Mouse (Mus musculus): Measurements from ENCODE around the gene Tk1. TPM values are rescaled to one million over a fixed set of nuclear protein-coding genes. Genes with fewer than 3 reads are reported as not detected.
A peak's percentile ranks its signal among the peaks of the same experiment; 100 is the strongest.

Gene Tk1
- polyA plus RNA-seq, 1 experiment from 2014 or later, result 86.0 TPM

DNA sequence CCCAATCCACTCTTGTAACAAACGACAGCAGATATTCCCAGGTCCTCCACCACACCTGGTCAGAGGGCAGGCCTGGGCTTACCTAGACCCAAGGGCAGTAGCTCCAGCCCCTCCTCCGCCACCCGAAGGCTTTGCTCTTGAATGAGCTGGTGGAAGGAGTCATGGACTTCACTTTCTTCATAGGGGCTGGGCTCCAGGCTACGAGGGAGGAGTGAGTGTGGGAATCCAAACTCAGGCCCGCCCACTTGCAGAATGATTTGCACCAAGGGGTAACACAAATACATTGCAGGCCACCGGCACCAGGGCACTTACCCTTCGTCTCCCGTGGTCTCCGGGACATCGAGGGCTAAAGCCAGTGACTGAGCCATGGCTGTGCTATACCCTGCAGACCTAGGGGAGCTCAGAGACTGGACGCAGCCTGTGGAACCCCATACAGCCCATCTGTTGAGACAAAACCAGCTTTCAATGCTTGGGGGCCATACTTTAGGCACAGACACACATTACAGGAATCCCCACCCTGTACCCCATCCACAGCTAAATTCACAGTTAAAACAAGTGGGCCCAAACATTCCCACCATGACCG lies 47.0 kb downstream of the Tk1 start:
- Histone ChIP-seq H3K9ac (ENCODE audit: low read length) (peak overlapping the region; percentile 65), H3K4me2 (ENCODE audit: low read depth) (peak overlapping the region; percentile 74), H3K4me3 (ENCODE audit: low read depth, low read length) (peak overlapping the region; percentile 34; the same call in 1 of the 2 replicates), H3K27me3 (ENCODE audit: control insufficient read depth, insufficient read depth, low read length) (peaks cover 15% of the 10 kb centered on the region), H3K4me1 (ENCODE audit: control insufficient read depth, insufficient read depth, low read length) (peaks cover 29% of the 10 kb centered on the region), H3K27ac (ENCODE audit: low read depth, low read length) (peak overlapping the region; percentile 83), H3K36me3 (ENCODE audit: control insufficient read depth, insufficient read depth, low read length) (no peaks in the 10 kb centered on the region; the same call in 1 of the 2 replicates), H3K9me3 (ENCODE audit: control insufficient read depth, low read length) (no peaks in the 10 kb centered on the region)
- 58% methylated on average over 12 of the region's 12 CpGs for WGBS
- ATAC-seq (ENCODE audit: insufficient read depth, low FRiP score, low TSS enrichment) (no peak), DNase-seq (ENCODE audit: low spot score) (no peak)

- H3K27ac ChIP-seq (ENCODE audit: low read depth, low read length), result no peak overlapping the region
- H3K36me3 ChIP-seq (ENCODE audit: control insufficient read depth, insufficient read depth, low read length), result no peaks in the 10 kb centered on the region; the same call in 1 of the 2 replicates
- WGBS, result 98% methylated on average over 11 of the region's 11 CpGs
- H3K4me1 ChIP-seq (ENCODE audit: control insufficient read depth, insufficient read depth, low read length), result peaks cover 26% of the 10 kb centered on the region
- DNase-seq (ENCODE audit: low spot score), result no peak
- no peak overlapping the region for H3K9ac ChIP-seq (ENCODE audit: low read length)
- H3K4me3 ChIP-seq (ENCODE audit: low read depth, low read length), result no peak overlapping the region
- no peaks in the 10 kb centered on the region for H3K9me3 ChIP-seq (ENCODE audit: control insufficient read depth, low read length)
- ATAC-seq (ENCODE audit: insufficient read depth, low FRiP score, low TSS enrichment), result no peak
- peaks cover 11% of the 10 kb centered on the region for H3K27me3 ChIP-seq (ENCODE audit: control insufficient read depth, insufficient read depth, low read length)
- H3K4me2 ChIP-seq (ENCODE audit: low read depth), result no peak overlapping the region
These were observed 47.9 kb downstream of the Tk1 start for GRCm38 (mm10) chr11:117778031-117778430.

DNA sequence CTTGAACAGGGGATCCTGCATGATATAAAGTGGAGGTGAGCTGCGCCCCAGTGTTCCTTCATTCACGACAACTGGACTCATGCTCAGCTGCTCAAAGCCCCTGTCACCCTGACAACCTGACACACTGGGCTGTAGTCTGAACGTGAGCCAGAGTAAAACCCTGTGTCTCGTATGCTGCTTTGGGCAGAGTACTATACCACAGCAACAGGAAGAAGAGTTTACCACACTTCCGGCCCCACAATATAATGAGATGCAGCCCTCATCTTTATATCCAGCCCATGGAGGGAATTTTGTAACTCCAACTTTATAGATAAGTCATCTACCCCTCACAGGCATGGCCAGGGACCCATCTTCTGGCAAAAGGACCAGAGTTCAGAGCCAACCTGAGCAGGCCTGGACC lies 48.8 kb downstream of the Tk1 start:
- Histone ChIP-seq H3K4me3 (ENCODE audit: low read depth, low read length) (no peak overlapping the region), H3K4me2 (ENCODE audit: low read depth) (no peak overlapping the region), H3K9ac (ENCODE audit: low read length) (no peak overlapping the region), H3K9me3 (ENCODE audit: control insufficient read depth, low read length) (no peaks in the 10 kb centered on the region), H3K36me3 (ENCODE audit: control insufficient read depth, insufficient read depth, low read length) (no peaks in the 10 kb centered on the region; the same call in 1 of the 2 replicates), H3K27me3 (ENCODE audit: control insufficient read depth, insufficient read depth, low read length) (peaks cover 10% of the 10 kb centered on the region), H3K27ac (ENCODE audit: low read depth, low read length) (no peak overlapping the region), H3K4me1 (ENCODE audit: control insufficient read depth, insufficient read depth, low read length) (peaks cover 26% of the 10 kb centered on the region)
- ATAC-seq (ENCODE audit: insufficient read depth, low FRiP score, low TSS enrichment) (no peak), DNase-seq (ENCODE audit: low spot score) (no peak)
- 89% methylated on average over 5 of the region's 5 CpGs for WGBS

DNA sequence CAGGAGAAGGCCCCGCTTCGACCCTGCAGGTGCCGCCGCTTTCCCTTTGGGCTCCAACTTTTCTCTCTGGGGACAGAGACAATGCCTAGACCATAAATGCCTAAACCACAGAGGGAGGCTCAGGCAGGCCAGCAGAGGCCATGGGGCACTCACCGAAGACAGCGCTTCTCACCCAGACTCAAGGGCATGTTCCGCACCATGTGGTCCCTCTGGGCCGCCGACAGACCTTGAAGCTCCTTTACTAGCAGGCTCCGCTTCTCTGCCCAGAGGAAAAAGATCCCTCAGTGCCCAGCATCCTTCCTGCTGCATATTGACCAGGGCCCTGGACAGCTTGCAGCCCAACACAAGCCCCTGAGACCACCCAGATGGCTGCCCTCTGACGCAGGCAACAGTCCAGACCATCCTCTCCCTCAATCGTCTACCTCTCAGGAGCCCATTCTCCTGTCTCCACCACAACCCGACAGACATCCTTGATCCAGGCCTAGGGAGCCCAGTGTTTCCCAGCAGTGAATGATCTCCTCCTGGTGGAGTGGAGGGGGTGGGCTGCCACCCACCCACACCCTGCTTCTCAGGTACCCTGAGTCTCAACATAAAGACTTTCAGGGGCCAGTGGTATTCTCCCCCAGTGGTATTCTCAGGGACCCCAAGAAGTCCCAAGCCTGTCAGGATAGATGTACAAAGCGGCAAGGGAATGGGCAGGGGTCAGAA lies 49.7 kb downstream of the Tk1 start:
- H3K36me3 ChIP-seq (ENCODE audit: control insufficient read depth, insufficient read depth, low read length), result no peaks in the 10 kb centered on the region; the same call in 1 of the 2 replicates
- 0 out of 2 replicates have a peak, but pooled peaks cover 4% of the 10 kb centered on the region for H3K27me3 ChIP-seq (ENCODE audit: control insufficient read depth, insufficient read depth, low read length)
- peaks cover 26% of the 10 kb centered on the region for H3K4me1 ChIP-seq (ENCODE audit: control insufficient read depth, insufficient read depth, low read length)
- no peak for DNase-seq (ENCODE audit: low spot score)
- ATAC-seq (ENCODE audit: insufficient read depth, low FRiP score, low TSS enrichment), result no peak
- H3K9ac ChIP-seq (ENCODE audit: low read length), result no peak overlapping the region
- 83% methylated on average over 14 of the region's 14 CpGs for WGBS
- H3K4me2 ChIP-seq (ENCODE audit: low read depth), result no peak overlapping the region
- no peak overlapping the region for H3K27ac ChIP-seq (ENCODE audit: low read depth, low read length)
- H3K4me3 ChIP-seq (ENCODE audit: low read depth, low read length), result no peak overlapping the region
- no peaks in the 10 kb centered on the region for H3K9me3 ChIP-seq (ENCODE audit: control insufficient read depth, low read length)

DNA sequence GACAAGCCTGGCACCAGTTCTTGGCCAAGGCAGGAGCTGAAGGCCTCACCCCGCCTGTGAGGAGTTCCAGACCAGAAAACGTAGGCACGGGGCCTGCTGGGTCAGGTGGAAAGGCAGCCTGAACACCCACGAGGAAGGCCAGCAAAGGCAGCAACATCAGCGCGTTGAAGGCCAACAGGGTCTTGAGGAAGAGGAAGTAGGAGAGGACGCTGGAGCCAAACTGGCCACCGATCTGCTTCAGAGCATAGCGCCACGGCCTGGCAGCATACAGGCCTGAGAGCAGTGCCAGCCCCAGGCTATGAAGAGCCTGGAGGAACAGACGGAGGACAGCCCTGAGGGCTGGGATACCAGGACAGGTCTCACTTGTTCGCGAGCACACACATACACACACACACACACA lies 50.4 kb downstream of the Tk1 start:
- Histone ChIP-seq H3K4me3 (ENCODE audit: low read depth, low read length) (no peak overlapping the region), H3K4me2 (ENCODE audit: low read depth) (no peak overlapping the region), H3K4me1 (ENCODE audit: control insufficient read depth, insufficient read depth, low read length) (peaks cover 19% of the 10 kb centered on the region), H3K36me3 (ENCODE audit: control insufficient read depth, insufficient read depth, low read length) (no peaks in the 10 kb centered on the region; the same call in 1 of the 2 replicates), H3K27me3 (ENCODE audit: control insufficient read depth, insufficient read depth, low read length) (no peaks in the 10 kb centered on the region), H3K9me3 (ENCODE audit: control insufficient read depth, low read length) (no peaks in the 10 kb centered on the region), H3K9ac (ENCODE audit: low read length) (no peak overlapping the region), H3K27ac (ENCODE audit: low read depth, low read length) (no peak overlapping the region)
- WGBS, result 95% methylated on average over 11 of the region's 13 CpGs
- ATAC-seq (ENCODE audit: insufficient read depth, low FRiP score, low TSS enrichment) (no peak), DNase-seq (ENCODE audit: low spot score) (no peak)

DNA sequence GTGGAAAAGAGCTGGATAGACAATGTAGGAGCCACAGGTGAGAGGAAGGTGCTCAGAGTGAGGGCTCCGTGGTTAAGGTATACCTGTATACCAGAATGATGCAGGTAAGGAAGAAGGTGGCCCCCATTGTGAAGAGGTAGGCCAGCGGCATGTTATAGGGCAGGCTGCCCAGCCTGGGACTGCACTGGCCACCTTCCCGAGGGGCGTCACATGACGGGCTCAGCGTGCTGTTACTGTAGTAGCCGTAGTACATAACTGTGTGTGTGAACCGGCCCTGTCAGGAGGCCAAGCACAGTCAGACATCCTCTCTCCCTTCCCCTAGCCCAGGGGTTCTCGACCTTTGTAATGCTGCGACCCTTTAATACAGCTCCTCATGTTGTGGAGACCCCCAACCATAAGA lies 51.0 kb downstream of the Tk1 start:
- Histone ChIP-seq H3K4me1 (ENCODE audit: control insufficient read depth, insufficient read depth, low read length) (peaks cover 13% of the 10 kb centered on the region), H3K9ac (ENCODE audit: low read length) (no peak overlapping the region), H3K27ac (ENCODE audit: low read depth, low read length) (no peak overlapping the region), H3K4me3 (ENCODE audit: low read depth, low read length) (no peak overlapping the region), H3K36me3 (ENCODE audit: control insufficient read depth, insufficient read depth, low read length) (no peaks in the 10 kb centered on the region; the same call in 1 of the 2 replicates), H3K4me2 (ENCODE audit: low read depth) (no peak overlapping the region), H3K9me3 (ENCODE audit: control insufficient read depth, low read length) (no peaks in the 10 kb centered on the region), H3K27me3 (ENCODE audit: control insufficient read depth, insufficient read depth, low read length) (no peaks in the 10 kb centered on the region)
- no peak for DNase-seq (ENCODE audit: low spot score)
- ATAC-seq (ENCODE audit: insufficient read depth, low FRiP score, low TSS enrichment), result no peak
- 93% methylated on average over 10 of the region's 10 CpGs for WGBS

DNA sequence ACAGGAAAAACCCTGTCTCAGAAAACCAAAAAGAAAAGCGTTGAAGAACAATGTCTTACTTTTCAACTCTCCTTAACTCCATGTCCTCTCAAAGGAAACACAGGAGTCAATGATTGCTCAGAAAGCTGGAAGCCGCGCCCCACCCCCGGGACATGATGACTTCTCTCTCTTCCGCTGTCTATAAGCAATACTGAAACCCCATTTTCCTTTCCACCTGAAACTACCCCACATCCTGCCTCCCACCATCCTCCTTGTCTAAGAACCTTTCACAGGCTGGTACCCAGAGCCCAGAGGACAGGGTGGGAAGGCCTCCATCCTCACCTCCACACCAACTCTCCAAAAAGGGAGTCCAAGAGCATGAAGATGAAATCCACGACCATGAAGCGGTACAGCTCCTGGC lies 53.5 kb downstream of the Tk1 start:
- WGBS, result 93% methylated on average over 7 of the region's 7 CpGs
- no peak overlapping the region for H3K4me3 ChIP-seq (ENCODE audit: low read depth, low read length)
- H3K27ac ChIP-seq (ENCODE audit: low read depth, low read length), result no peak overlapping the region
- no peak overlapping the region for H3K4me2 ChIP-seq (ENCODE audit: low read depth)
- H3K9me3 ChIP-seq (ENCODE audit: control insufficient read depth, low read length), result no peaks in the 10 kb centered on the region
- no peaks in the 10 kb centered on the region; the same call in 1 of the 2 replicates for H3K4me1 ChIP-seq (ENCODE audit: control insufficient read depth, insufficient read depth, low read length)
- DNase-seq (ENCODE audit: low spot score), result no peak
- no peaks in the 10 kb centered on the region for H3K27me3 ChIP-seq (ENCODE audit: control insufficient read depth, insufficient read depth, low read length)
- H3K36me3 ChIP-seq (ENCODE audit: control insufficient read depth, insufficient read depth, low read length), result no peaks in the 10 kb centered on the region; the same call in 1 of the 2 replicates
- no peak overlapping the region for H3K9ac ChIP-seq (ENCODE audit: low read length)
- no peak for ATAC-seq (ENCODE audit: insufficient read depth, low FRiP score, low TSS enrichment)

DNA sequence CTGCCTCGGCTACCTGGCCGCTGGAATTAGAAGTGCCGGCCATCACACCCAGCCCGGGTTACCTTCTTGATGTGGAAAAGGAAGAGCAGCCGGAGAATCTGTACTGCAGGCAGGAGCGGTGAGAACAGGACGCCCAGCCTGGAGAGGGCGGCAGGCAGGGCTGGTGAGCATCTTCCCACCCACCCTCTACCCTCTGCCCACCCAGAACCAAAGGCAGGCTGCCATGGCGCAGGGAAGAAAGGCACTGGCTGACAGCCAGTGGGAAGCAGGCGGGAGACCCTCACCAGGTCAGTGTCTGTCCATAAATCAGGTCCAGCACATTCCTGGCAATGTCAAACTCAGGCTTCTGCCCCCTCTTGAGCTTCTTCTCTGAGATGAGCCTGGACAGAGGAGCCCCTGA lies 55.5 kb downstream of the Tk1 start:
- ATAC-seq (ENCODE audit: insufficient read depth, low FRiP score, low TSS enrichment) (no peak), DNase-seq (ENCODE audit: low spot score) (no peak)
- H3K4me1 ChIP-seq (ENCODE audit: control insufficient read depth, insufficient read depth, low read length), result no peaks in the 10 kb centered on the region; the same call in 1 of the 2 replicates
- no peaks in the 10 kb centered on the region for H3K9me3 ChIP-seq (ENCODE audit: control insufficient read depth, low read length)
- no peak overlapping the region for H3K27ac ChIP-seq (ENCODE audit: low read depth, low read length)
- H3K36me3 ChIP-seq (ENCODE audit: control insufficient read depth, insufficient read depth, low read length), result no peaks in the 10 kb centered on the region; the same call in 1 of the 2 replicates
- H3K4me3 ChIP-seq (ENCODE audit: low read depth, low read length), result no peak overlapping the region
- H3K27me3 ChIP-seq (ENCODE audit: control insufficient read depth, insufficient read depth, low read length), result no peaks in the 10 kb centered on the region
- H3K9ac ChIP-seq (ENCODE audit: low read length), result no peak overlapping the region
- H3K4me2 ChIP-seq (ENCODE audit: low read depth), result no peak overlapping the region
- WGBS, result 88% methylated on average over 10 of the region's 10 CpGs

DNA sequence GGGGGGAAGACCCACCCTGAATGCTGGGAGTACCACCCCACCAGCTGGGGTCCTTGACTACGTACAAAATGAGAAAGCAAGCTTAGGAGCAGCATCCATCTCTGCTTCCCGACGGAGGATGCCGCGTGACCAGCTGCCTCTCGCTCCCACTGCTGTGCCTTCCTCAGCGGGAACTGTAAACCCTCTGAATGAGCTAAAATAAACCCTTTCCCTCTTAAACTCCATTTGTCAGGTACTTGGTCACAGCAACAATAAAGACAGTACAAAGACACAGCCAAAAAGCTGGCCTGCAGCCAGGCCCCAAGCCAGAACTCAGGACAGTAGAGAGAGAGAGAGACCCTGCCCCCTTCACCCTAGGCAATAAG lies 56.2 kb downstream of the Tk1 start:
- H3K9me3 ChIP-seq (ENCODE audit: control insufficient read depth, low read length), result no peaks in the 10 kb centered on the region
- no peak overlapping the region for H3K4me2 ChIP-seq (ENCODE audit: low read depth)
- H3K4me3 ChIP-seq (ENCODE audit: low read depth, low read length), result no peak overlapping the region
- no peak overlapping the region for H3K9ac ChIP-seq (ENCODE audit: low read length)
- no peaks in the 10 kb centered on the region for H3K27me3 ChIP-seq (ENCODE audit: control insufficient read depth, insufficient read depth, low read length)
- no peaks in the 10 kb centered on the region; the same call in 1 of the 2 replicates for H3K4me1 ChIP-seq (ENCODE audit: control insufficient read depth, insufficient read depth, low read length)
- ATAC-seq (ENCODE audit: insufficient read depth, low FRiP score, low TSS enrichment) (no peak), DNase-seq (ENCODE audit: low spot score) (peak; percentile 27)
- no peak overlapping the region for H3K27ac ChIP-seq (ENCODE audit: low read depth, low read length)
- H3K36me3 ChIP-seq (ENCODE audit: control insufficient read depth, insufficient read depth, low read length), result no peaks in the 10 kb centered on the region; the same call in 1 of the 2 replicates
- 76% methylated on average over 7 of the region's 7 CpGs for WGBS
